Mouse (Mus musculus) liver, embryonic 16.5 days (tissue): ENCODE measurements around the gene S100pbp. TPM values are rescaled to one million over a fixed set of nuclear protein-coding genes. Genes with fewer than 3 reads are reported as not detected.

ENCODE experiments used
- ATAC-seq: fragments of 200-750 bp; cut with Nextera tagmentation; 2 replicates; pipeline ENCODE4 v1.8.0; 2017; ENCODE audit warnings: low read depth, mild to moderate bottlenecking, moderate number of reproducible peaks, moderate library complexity
- H3K27ac ChIP-seq: fragments of 300-500 bp; sonication (generic); 2 replicates; pipeline ENCODE4 v1.5.1; 2014; ENCODE audit warnings: mild to moderate bottlenecking, low read length
- H3K27me3 ChIP-seq: fragments of 300-500 bp; sonication (generic); 2 replicates; pipeline ENCODE4 v1.6.1; 2014; ENCODE audit warnings: low read depth, low read length, mixed read lengths; ENCODE audit not compliant: control insufficient read depth, insufficient read depth
- H3K36me3 ChIP-seq: fragments of 300-500 bp; sonication (generic); 2 replicates; pipeline ENCODE4 v1.6.1; 2014; ENCODE audit warnings: mild to moderate bottlenecking; ENCODE audit not compliant: control insufficient read depth, insufficient read depth
- H3K4me1 ChIP-seq: fragments of 300-500 bp; sonication (generic); 2 replicates; pipeline ENCODE4 v1.6.1; 2014; ENCODE audit warnings: low read depth, low read length, mixed read lengths; ENCODE audit not compliant: control insufficient read depth
- H3K4me2 ChIP-seq: fragments of 300-500 bp; sonication (generic); 2 replicates; pipeline ENCODE4 v1.6.1; 2014; ENCODE audit warnings: low read depth, low read length, mixed read lengths
- H3K4me3 ChIP-seq: fragments of 300-500 bp; sonication (generic); 2 replicates; pipeline ENCODE4 v1.5.1; 2014; ENCODE audit warnings: low read depth, mild to moderate bottlenecking, low read length
- H3K9ac ChIP-seq: fragments of 300-500 bp; sonication (generic); 2 replicates; pipeline ENCODE4 v1.6.1; 2014; ENCODE audit warnings: low read depth, low read length
- H3K9me3 ChIP-seq: fragments of 300-500 bp; sonication (generic); replicated peaks from 2 replicates; pipeline ENCODE4 v1.6.1; 2016; ENCODE audit warnings: low read length; ENCODE audit not compliant: control insufficient read depth
- WGBS: fragments of 180-500 bp; shearing (Covaris S2); extraction: QIAGEN DNeasy Blood & Tissue Kit; methylation state at CpG from one replicate; pipeline ENCODE4 v1.1.7; 2014; ENCODE audit not compliant: insufficient replicate concordance; 5-methylcytosine and 5-hydroxymethylcytosine counted together
- polyA plus RNA-seq: library from polyadenylated mRNA; unstranded; fragments of >200 nt; fragmentation: Nextera tagmentation; extraction: Ambion mirVana; gene quantifications from 2 replicates; pipeline ENCODE4 v1.2.1, GENCODE M21; 2015

Gene S100pbp
- polyA plus RNA-seq, 1 experiment from 2014 or later = 6.1 TPM

- Histone ChIP-seq H3K27ac (no peak overlapping the region), H3K27me3 (peaks cover 18% of the 10 kb centered on the region), H3K4me3 (no peak overlapping the region), H3K4me1 (peaks cover 59% of the 10 kb centered on the region), H3K9me3 (no peaks in the 10 kb centered on the region), H3K36me3 (no peaks in the 10 kb centered on the region), H3K9ac (peak overlapping the region; percentile 44), H3K4me2 (0 out of 2 replicates have a peak overlapping the region, but pooled peaks have one; percentile 6)
- ATAC-seq = 0 out of 2 replicates have a peak, but pooled peaks have one; percentile 9
- 63% methylated on average over 12 of the region's 12 CpGs for WGBS
Observed at GRCm38 (mm10) chr4:129231594-129232450, 42.3 kb upstream of the S100pbp start.

GRCm38 (mm10) chr4:129230926-129231325, 41.4 kb upstream of the S100pbp start:
- Histone ChIP-seq H3K27ac (no peak overlapping the region), H3K9me3 (no peaks in the 10 kb centered on the region), H3K9ac (no peak overlapping the region), H3K4me1 (peaks cover 56% of the 10 kb centered on the region), H3K36me3 (no peaks in the 10 kb centered on the region), H3K4me2 (no peak overlapping the region), H3K4me3 (no peak overlapping the region), H3K27me3 (peaks cover 25% of the 10 kb centered on the region)
- ATAC-seq = no peak
- WGBS = 43% methylated on average over 8 of the region's 8 CpGs

GRCm38 (mm10) chr4:129227985-129228381, 38.5 kb upstream of the S100pbp start:
- Histone ChIP-seq H3K27me3 (peaks cover 52% of the 10 kb centered on the region), H3K9me3 (no peaks in the 10 kb centered on the region), H3K36me3 (no peaks in the 10 kb centered on the region), H3K9ac (no peak overlapping the region), H3K4me2 (no peak overlapping the region), H3K4me1 (peaks cover 34% of the 10 kb centered on the region), H3K27ac (no peak overlapping the region), H3K4me3 (no peak overlapping the region)
- WGBS = 53% methylated on average over 8 of the region's 8 CpGs
- no peak for ATAC-seq

- Histone ChIP-seq H3K9ac (no peak overlapping the region), H3K4me2 (no peak overlapping the region)
Observed at GRCm38 (mm10) chr4:129227170-129227984, 37.9 kb upstream of the S100pbp start.

GRCm38 (mm10) chr4:129226441-129226963, 37.0 kb upstream of the S100pbp start:
- H3K36me3 ChIP-seq = no peaks in the 10 kb centered on the region
- no peak for ATAC-seq
- H3K9ac ChIP-seq = no peak overlapping the region
- H3K27me3 ChIP-seq = peaks cover 62% of the 10 kb centered on the region
- 37% methylated on average over 5 of the region's 5 CpGs for WGBS
- H3K4me3 ChIP-seq = no peak overlapping the region
- no peak overlapping the region for H3K27ac ChIP-seq
- no peak overlapping the region for H3K4me2 ChIP-seq
- H3K4me1 ChIP-seq = peaks cover 19% of the 10 kb centered on the region
- H3K9me3 ChIP-seq = no peaks in the 10 kb centered on the region

More at GRCm38 (mm10) chr4:129227170-129227984, 37.9 kb upstream of the S100pbp start:
- Histone ChIP-seq H3K36me3 (no peaks in the 10 kb centered on the region), H3K4me3 (no peak overlapping the region), H3K4me1 (peaks cover 28% of the 10 kb centered on the region), H3K27ac (no peak overlapping the region), H3K9me3 (no peaks in the 10 kb centered on the region), H3K27me3 (peaks cover 58% of the 10 kb centered on the region)
- ATAC-seq = no peak
- WGBS = 22% methylated on average over 22 of the region's 22 CpGs

GRCm38 (mm10) chr4:129225315-129225714, 35.8 kb upstream of the S100pbp start:
- H3K9ac ChIP-seq = no peak overlapping the region
- ATAC-seq = no peak
- H3K4me1 ChIP-seq = peaks cover 9% of the 10 kb centered on the region; the same call in 1 of the 2 replicates
- H3K4me3 ChIP-seq = no peak overlapping the region
- H3K36me3 ChIP-seq = no peaks in the 10 kb centered on the region
- WGBS = 85% methylated on average over 12 of the region's 12 CpGs
- no peak overlapping the region for H3K27ac ChIP-seq
- H3K27me3 ChIP-seq = peaks cover 62% of the 10 kb centered on the region
- H3K4me2 ChIP-seq = no peak overlapping the region
- no peaks in the 10 kb centered on the region for H3K9me3 ChIP-seq

GRCm38 (mm10) chr4:129223421-129224281, 34.1 kb upstream of the S100pbp start:
- ATAC-seq = no peak
- WGBS = 38% methylated on average over 55 of the region's 55 CpGs
- H3K4me2 ChIP-seq = no peak overlapping the region
- H3K9ac ChIP-seq = no peak overlapping the region
- no peak overlapping the region for H3K27ac ChIP-seq
- H3K36me3 ChIP-seq = peaks cover 7% of the 10 kb centered on the region
- H3K4me3 ChIP-seq = no peak overlapping the region
- H3K4me1 ChIP-seq = peaks cover 9% of the 10 kb centered on the region; the same call in 1 of the 2 replicates
- no peaks in the 10 kb centered on the region for H3K9me3 ChIP-seq
- peaks cover 59% of the 10 kb centered on the region for H3K27me3 ChIP-seq
